Mouse (Mus musculus) CH12F3 (cell line): ENCODE measurements around the gene Cmtr1.
"Not testable (repeated sequence)": the region's sequence is repeated elsewhere in the genome, so short reads cannot be mapped to it uniquely, and the experiment has no call there.

Experiments used
- in situ Hi-C: fragments of 300-500 bp; cut with MboI; formaldehyde crosslinking; loops from 2 replicates; pipeline ENCODE4 v1.14.3; 2020; ENCODE audit warnings: low sequenced_read_pairs

Cmtr1 gene

GRCm38 (mm10) chr17:29700573-29700972 lies 40.2 kb downstream of the Cmtr1 start:
- in situ Hi-C loops, result no loop called here

GRCm38 (mm10) chr17:29702938-29703710 lies 42.7 kb downstream of the Cmtr1 start:
- in situ Hi-C loops, result no loop called here

DNA sequence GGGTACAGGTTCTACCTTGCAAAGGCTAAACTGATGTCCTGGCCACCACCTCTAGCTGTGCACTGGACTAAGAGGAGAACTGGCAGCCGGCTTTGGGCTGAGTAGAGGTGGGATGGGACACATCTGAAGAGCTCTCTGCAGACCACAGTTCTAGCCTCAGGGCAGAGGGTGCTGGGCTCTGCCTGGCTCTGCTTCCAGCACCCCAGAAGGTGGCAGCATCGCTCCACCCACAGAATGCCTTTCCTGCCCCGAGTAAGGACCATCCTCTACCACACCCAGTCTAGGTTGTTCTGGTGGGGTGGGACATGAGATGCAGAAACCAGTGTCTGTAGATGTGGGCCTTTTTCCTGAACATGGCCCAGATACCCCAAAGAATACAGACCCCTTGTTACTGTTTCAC lies 44.4 kb downstream of the Cmtr1 start:
- in situ Hi-C loops, result no loop called here

- in situ Hi-C loops, result no loop called here
Observed at GRCm38 (mm10) chr17:29705881-29706280, 45.5 kb downstream of the Cmtr1 start.

DNA sequence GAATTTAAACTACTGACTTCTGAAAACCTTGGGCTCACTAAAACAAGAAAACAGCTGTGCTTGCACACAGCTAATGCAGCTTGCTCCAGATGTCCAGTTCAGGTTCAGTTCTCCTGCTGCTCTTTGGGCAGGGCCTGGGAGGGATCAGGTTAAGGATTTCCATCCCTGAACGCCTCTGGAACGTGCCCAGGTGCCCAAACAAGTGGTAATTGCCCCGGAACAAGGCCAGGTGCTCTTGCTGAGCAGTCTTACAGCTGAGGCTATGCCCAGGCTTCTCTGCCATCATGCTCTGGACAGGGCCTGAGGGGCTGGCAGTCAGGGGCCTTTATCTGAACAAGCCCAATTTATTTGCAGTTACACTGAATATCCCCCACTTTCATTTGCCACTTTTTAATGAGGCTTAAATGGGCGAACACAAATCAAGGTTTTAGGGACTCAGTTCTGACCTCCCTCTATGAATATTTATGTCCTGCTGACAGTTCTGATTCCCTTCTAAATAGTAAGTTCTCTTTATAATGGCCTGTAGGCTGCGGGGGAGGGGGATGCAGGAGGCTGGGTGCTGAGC lies 46.7 kb downstream of the Cmtr1 start:
- in situ Hi-C loops, result no loop called here

DNA sequence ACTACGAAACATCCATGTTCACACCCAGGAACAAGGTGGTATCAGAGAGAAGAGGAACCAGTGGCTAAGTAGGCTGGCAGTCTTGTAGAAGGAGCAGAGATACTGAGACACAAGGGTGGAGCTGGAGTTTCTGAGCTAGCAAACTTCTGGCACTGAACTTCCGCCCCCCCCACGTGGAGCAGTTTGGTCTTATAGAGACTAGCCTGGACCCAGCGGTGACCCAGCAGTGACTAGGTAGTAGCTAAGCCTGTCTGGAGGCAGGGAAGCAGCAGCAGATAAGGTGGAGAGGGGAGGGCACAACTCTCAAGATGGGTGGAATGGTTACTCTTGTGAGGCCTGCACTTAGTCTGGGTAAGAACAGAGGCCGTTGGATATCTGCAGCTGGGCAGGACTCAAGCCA lies 48.4 kb downstream of the Cmtr1 start:
- in situ Hi-C loops, result no loop called here

DNA sequence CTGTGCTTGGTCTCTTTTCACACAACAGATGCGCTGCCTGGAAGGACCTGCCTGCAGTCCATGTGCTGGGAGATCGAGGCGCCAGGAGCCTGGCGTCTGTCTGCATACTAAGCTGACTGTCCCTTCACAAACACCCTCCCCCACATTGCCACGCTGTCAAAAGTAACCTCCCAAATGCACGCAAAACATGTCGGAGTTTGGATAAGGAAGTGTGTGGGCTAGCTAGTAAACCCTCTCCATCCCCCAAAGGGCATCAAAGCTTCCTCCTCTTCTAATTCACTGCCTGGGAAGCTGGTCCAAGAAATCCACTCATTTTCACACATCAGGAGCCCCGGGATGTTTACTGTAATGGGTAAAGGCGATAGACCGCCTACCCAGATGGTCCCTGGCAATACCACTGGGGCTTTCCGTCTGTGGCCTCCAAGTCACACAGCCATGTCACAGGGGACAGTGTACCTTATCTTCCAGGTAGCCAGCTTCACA lies 50.2 kb downstream of the Cmtr1 start:
- in situ Hi-C loops, result no loop called here

GRCm38 (mm10) chr17:29711076-29711744 lies 50.8 kb downstream of the Cmtr1 start:
- in situ Hi-C loops, result no loop called here

DNA sequence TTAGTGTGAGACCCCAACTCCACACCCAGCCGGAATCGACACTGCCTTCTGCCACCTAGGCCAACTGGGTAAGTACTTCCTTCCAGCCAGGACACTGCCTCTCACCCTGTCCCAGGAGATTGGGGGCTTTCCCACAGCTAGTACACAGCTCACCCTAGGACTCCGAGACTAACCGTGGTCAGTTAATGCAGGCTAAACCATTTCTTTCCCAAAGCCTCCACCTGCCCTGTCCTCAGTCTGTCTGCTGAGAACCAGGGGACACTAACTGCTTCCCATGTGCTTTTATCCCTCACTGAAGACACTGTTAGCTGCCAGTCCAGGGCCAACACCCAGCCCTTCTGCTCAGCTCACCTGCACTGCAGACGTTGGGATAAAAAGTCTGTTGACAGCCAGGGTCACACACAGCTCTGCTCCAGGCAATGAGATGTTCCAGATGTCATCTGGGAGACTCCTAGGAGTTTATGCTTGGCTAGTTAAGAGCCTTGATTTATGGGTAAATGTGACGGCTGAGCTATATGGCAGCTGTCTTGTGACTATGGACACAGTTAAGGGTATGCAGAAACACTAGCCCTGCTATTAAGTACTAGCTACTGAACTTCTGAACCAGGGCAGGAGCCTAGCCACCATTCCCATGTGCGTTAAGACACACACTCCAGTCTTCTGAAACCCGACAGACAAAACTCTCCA lies 51.5 kb downstream of the Cmtr1 start:
- in situ Hi-C loops, result no loop called here

DNA sequence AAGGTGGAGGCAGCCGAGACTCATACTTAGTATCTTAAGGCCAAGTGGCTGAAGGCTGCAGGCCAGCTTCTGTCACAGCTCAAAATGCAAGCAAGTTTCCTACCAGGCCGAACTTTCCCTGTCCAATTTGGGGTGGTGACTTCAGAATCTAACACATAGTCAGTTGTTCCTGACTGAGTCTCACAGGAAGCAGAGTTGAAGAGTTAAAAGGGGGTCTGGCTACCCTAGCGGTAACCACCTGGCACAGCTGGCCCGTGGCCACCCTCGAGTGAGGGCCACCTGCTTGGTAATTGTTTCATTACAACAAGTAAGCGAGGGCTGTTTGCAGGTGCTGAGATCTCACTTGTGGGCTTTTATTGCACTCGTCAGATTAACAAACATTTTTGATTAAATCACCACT lies 52.2 kb downstream of the Cmtr1 start:
- in situ Hi-C loops, result no loop called here

DNA sequence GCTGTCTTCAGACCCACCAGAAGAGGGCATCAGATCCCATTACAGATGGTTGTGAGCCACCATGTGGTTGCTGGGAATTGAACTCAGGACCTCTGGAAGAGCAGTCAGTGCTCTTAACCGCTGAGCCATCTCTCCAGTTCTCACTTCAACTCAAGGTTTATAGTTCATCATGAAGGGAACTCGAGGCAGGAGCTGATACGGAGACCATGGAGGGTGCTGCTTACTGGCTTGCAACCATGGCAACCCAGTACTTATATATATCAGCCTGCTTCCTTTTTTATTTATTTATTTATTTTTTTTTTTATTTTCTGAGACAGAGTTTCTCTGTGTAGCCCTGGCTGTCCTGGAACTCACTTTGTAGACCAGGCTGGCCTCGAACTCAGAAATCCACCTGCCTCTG lies 53.3 kb downstream of the Cmtr1 start:
- in situ Hi-C loops, result not testable (repeated sequence)

DNA sequence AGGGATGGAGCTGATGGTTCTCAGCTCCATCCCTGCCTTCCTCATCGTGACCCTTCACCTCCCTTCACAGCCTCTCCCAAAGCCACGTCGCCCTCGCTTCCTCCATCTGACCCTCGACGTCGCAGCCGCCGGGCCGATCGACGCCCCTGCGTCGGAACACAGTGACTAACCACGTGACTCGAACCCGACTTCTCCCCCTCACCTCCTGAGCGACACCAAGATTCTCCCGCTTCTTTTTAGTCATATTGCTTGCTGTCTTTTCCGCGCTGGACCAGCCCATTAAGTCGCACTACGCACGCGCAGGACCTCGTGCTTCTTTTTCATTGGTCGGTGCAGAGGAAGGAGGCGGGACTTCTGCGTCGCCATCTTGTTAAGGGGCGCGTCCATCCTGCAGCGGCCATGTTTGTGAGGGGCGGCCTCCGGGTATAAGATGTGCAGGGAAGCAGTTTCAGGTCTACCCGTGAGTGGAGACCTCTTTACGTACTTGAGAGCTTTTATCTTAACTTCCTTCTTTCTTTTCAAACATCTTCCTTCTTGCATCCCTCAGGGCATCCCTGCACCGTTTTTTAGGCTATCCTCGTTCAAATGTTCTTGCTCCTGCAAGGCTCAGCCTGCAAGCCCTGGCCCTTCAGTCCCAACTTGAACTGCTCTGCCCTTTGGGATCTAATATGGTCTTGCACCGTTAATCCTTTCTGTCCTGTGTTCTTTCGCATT lies 56.5 kb downstream of the Cmtr1 start, which contains the start of gene Ccdc167:
TSS of gene Ccdc167 (minus strand) at position 313 of the 714 bp plus-strand sequence.
- in situ Hi-C loops, result no loop called here

GRCm38 (mm10) chr17:29718660-29719059 lies 58.3 kb downstream of the Cmtr1 start:
- in situ Hi-C loops, result no loop called here

GRCm38 (mm10) chr17:29719628-29720575 lies 59.5 kb downstream of the Cmtr1 start:
- in situ Hi-C loops, result no loop called here

DNA sequence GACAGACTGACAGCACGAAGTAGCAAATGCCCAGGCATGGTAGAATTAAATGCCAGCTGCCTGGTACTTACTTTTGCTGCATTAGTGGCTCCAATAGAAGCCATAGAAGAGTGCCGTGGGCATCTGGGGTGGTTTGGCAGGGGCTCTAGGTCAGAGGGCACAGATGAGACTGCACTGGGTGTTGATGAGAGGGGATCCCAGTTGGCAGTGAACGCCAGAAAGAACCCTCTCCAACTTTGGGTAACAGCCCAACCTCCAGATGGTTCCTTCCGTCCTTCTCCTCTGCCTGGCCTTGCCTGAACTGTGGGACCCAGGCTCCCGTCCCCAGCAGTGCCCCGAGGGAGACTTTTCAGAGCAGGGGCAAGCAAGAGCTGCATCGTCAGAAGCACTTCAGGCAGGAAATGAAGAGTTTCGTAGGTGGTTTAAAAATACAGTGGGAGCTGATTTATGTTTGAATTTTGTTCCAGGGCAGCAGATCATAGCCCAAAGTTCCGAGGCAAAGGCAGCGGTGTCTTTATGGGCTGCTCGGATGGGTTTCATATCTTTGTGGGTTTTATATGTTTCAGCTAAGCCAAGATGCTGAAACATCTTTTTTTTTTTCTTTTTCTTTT lies 60.5 kb downstream of the Cmtr1 start:
- in situ Hi-C loops, result no loop called here

- in situ Hi-C loops, result no loop called here
Observed at GRCm38 (mm10) chr17:29724610-29725009, 64.2 kb downstream of the Cmtr1 start.

GRCm38 (mm10) chr17:29725027-29725620 lies 64.7 kb downstream of the Cmtr1 start:
- in situ Hi-C loops, result no loop called here

DNA sequence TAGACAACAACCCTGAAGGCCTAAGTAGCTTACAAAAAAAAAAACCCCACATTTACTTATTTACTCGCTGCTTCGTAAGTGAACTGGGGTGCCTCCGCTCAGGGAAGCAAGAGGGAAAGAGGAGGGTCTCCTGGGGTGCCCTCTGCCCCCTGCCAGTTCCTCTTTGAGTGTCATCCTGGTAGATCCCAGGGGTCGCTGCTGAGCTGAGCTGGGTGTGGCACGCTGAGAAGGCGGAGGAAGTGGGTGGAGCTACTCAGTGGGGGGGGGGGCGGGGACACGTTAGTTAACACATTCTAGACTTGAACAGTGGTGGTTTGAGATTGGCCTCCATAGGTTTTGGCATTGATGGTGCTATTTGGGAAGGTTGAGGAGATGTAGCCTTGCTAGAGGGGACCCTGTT lies 67.7 kb downstream of the Cmtr1 start:
- in situ Hi-C loops, result no loop called here
